Mouse (Mus musculus) limb, embryonic 15.5 days (tissue): ENCODE measurements at regions not wholly inside any gene's neighbourhood (a gene's known extent, or its start where the extent isn't known, plus 50 kb on each side); places are given as distances from the start of the nearest gene placed in this dataset.
"Not testable (repeated sequence)": the region's sequence is repeated elsewhere in the genome, so short reads cannot be mapped to it uniquely, and the experiment has no call there.

Experiments used
- ATAC-seq: fragments of 200-750 bp; cut with Nextera tagmentation; 2 replicates; pipeline ENCODE4 v1.8.0; 2017; ENCODE audit warnings: low read depth, moderate TSS enrichment; ENCODE audit not compliant: insufficient number of reproducible peaks, low FRiP score, low TSS enrichment
- H3K27ac ChIP-seq: fragments of 300-500 bp; sonication (generic); 2 replicates; pipeline ENCODE4 v1.5.1; 2015; ENCODE audit warnings: moderate library complexity, mild to moderate bottlenecking, inconsistent platforms
- H3K27me3 ChIP-seq: fragments of 300-500 bp; sonication (generic); 2 replicates; pipeline ENCODE4 v1.6.1; 2015; ENCODE audit warnings: inconsistent platforms
- H3K36me3 ChIP-seq: fragments of 300-500 bp; sonication (generic); 2 replicates; pipeline ENCODE4 v1.6.1; 2015; ENCODE audit warnings: inconsistent platforms
- H3K4me1 ChIP-seq: fragments of 300-500 bp; sonication (generic); 2 replicates; pipeline ENCODE4 v1.6.1; 2015; ENCODE audit warnings: inconsistent platforms
- H3K4me2 ChIP-seq: fragments of 300-500 bp; sonication (generic); 2 replicates; pipeline ENCODE4 v1.6.1; 2015; ENCODE audit warnings: mild to moderate bottlenecking, inconsistent platforms
- H3K4me3 ChIP-seq: fragments of 300-500 bp; sonication (generic); 2 replicates; pipeline ENCODE4 v1.5.1; 2015; ENCODE audit warnings: mild to moderate bottlenecking, inconsistent platforms
- H3K9ac ChIP-seq: fragments of 300-500 bp; sonication (generic); 2 replicates; pipeline ENCODE4 v1.6.1; 2015; ENCODE audit warnings: inconsistent platforms
- H3K9me3 ChIP-seq: fragments of 300-500 bp; sonication (generic); 2 replicates; pipeline ENCODE4 v1.6.1; 2016; ENCODE audit warnings: inconsistent platforms
- WGBS: fragments of 180-500 bp; shearing (Covaris S2); methylation state at CpG from one replicate; pipeline ENCODE4 v1.1.7; 2015; 5-methylcytosine and 5-hydroxymethylcytosine counted together

GRCm38 (mm10) chr5:148690823-148691197 is 138.2 kb upstream of the Ubl3 start:
- Histone ChIP-seq H3K9me3 (no peaks in the 10 kb centered on the region), H3K27ac (0 out of 2 replicates have a peak overlapping the region, but pooled peaks have one; percentile 17), H3K27me3 (no peaks in the 10 kb centered on the region), H3K9ac (no peak overlapping the region), H3K36me3 (no peaks in the 10 kb centered on the region), H3K4me2 (no peak overlapping the region), H3K4me1 (peaks cover 31% of the 10 kb centered on the region), H3K4me3 (no peak overlapping the region)
- no peak for ATAC-seq
- WGBS: 53% methylated on average over 8 of the region's 8 CpGs

GRCm38 (mm10) chr5:148690158-148690822 is 137.7 kb upstream of the Ubl3 start:
- H3K4me1 ChIP-seq: peaks cover 31% of the 10 kb centered on the region
- 67% methylated on average over 7 of the region's 7 CpGs for WGBS

GRCm38 (mm10) chr5:148689297-148689696 is 136.7 kb upstream of the Ubl3 start:
- Histone ChIP-seq H3K4me2 (no peak overlapping the region), H3K27me3 (no peaks in the 10 kb centered on the region), H3K4me1 (peaks cover 28% of the 10 kb centered on the region), H3K4me3 (no peak overlapping the region), H3K27ac (no peak overlapping the region), H3K36me3 (no peaks in the 10 kb centered on the region), H3K9me3 (no peaks in the 10 kb centered on the region), H3K9ac (no peak overlapping the region)
- no peak for ATAC-seq
- WGBS: 85% methylated on average over 9 of the region's 9 CpGs

More at GRCm38 (mm10) chr5:148690158-148690822, 137.7 kb upstream of the Ubl3 start:
- H3K27ac ChIP-seq: no peak overlapping the region
- H3K4me3 ChIP-seq: no peak overlapping the region
- no peaks in the 10 kb centered on the region for H3K36me3 ChIP-seq
- H3K27me3 ChIP-seq: no peaks in the 10 kb centered on the region
- ATAC-seq: no peak
- H3K9ac ChIP-seq: no peak overlapping the region
- no peak overlapping the region for H3K4me2 ChIP-seq
- H3K9me3 ChIP-seq: no peaks in the 10 kb centered on the region

GRCm38 (mm10) chr5:148688501-148688900 is 135.9 kb upstream of the Ubl3 start:
- Histone ChIP-seq H3K9me3 (no peaks in the 10 kb centered on the region), H3K36me3 (no peaks in the 10 kb centered on the region), H3K27ac (no peak overlapping the region), H3K4me1 (peaks cover 30% of the 10 kb centered on the region), H3K27me3 (no peaks in the 10 kb centered on the region), H3K4me3 (no peak overlapping the region), H3K9ac (no peak overlapping the region), H3K4me2 (no peak overlapping the region)
- 35% methylated on average over 8 of the region's 8 CpGs for whole genome bisulfite sequencing
- ATAC-seq: no peak

GRCm38 (mm10) chr5:148687827-148688226 is 135.2 kb upstream of the Ubl3 start:
- ATAC-seq: no peak
- H3K4me2 ChIP-seq: no peak overlapping the region
- H3K36me3 ChIP-seq: no peaks in the 10 kb centered on the region
- 0 out of 2 replicates have a peak overlapping the region, but pooled peaks have one; percentile 8 for H3K9ac ChIP-seq
- H3K4me1 ChIP-seq: peaks cover 30% of the 10 kb centered on the region
- H3K27ac ChIP-seq: no peak overlapping the region
- H3K27me3 ChIP-seq: no peaks in the 10 kb centered on the region
- H3K4me3 ChIP-seq: no peak overlapping the region
- 35% methylated on average over 3 of the region's 3 CpGs for WGBS
- no peaks in the 10 kb centered on the region for H3K9me3 ChIP-seq

GRCm38 (mm10) chr5:148684216-148684615 is 131.6 kb upstream of the Ubl3 start:
- no peaks in the 10 kb centered on the region for H3K27me3 ChIP-seq
- no peak for ATAC-seq
- WGBS: 40% methylated on average over 11 of the region's 11 CpGs

GRCm38 (mm10) chr5:148682553-148682952 is 130.0 kb upstream of the Ubl3 start:
- no peak overlapping the region for H3K27ac ChIP-seq
- 95% methylated on average over 6 of the region's 6 CpGs for WGBS
- H3K9me3 ChIP-seq: no peaks in the 10 kb centered on the region
- no peak overlapping the region for H3K4me3 ChIP-seq
- H3K9ac ChIP-seq: no peak overlapping the region
- H3K36me3 ChIP-seq: no peaks in the 10 kb centered on the region
- ATAC-seq: no peak
- 0 out of 2 replicates have a peak, but pooled peaks cover 2% of the 10 kb centered on the region for H3K4me1 ChIP-seq
- no peak overlapping the region for H3K4me2 ChIP-seq
- no peaks in the 10 kb centered on the region for H3K27me3 ChIP-seq

More at GRCm38 (mm10) chr5:148684216-148684615, 131.6 kb upstream of the Ubl3 start:
- Histone ChIP-seq H3K4me1 (peaks cover 13% of the 10 kb centered on the region), H3K4me3 (no peak overlapping the region), H3K27ac (no peak overlapping the region), H3K9ac (no peak overlapping the region), H3K36me3 (no peaks in the 10 kb centered on the region), H3K9me3 (no peaks in the 10 kb centered on the region), H3K4me2 (no peak overlapping the region)

GRCm38 (mm10) chr5:148680341-148680740 is 127.8 kb upstream of the Ubl3 start:
- ATAC-seq: no peak
- Histone ChIP-seq H3K9me3 (no peaks in the 10 kb centered on the region), H3K27ac (no peak overlapping the region), H3K4me1 (0 out of 2 replicates have a peak, but pooled peaks cover 2% of the 10 kb centered on the region), H3K9ac (no peak overlapping the region), H3K36me3 (no peaks in the 10 kb centered on the region), H3K27me3 (no peaks in the 10 kb centered on the region), H3K4me2 (no peak overlapping the region), H3K4me3 (no peak overlapping the region)
- WGBS: 90% methylated on average over 5 of the region's 5 CpGs

GRCm38 (mm10) chr5:148679586-148679985 is 127.0 kb upstream of the Ubl3 start:
- no peak for ATAC-seq
- Histone ChIP-seq H3K36me3 (no peaks in the 10 kb centered on the region), H3K27me3 (no peaks in the 10 kb centered on the region), H3K4me2 (no peak overlapping the region), H3K27ac (no peak overlapping the region), H3K9me3 (no peaks in the 10 kb centered on the region), H3K9ac (no peak overlapping the region), H3K4me1 (0 out of 2 replicates have a peak, but pooled peaks cover 2% of the 10 kb centered on the region), H3K4me3 (no peak overlapping the region)
- 95% methylated on average over 4 of the region's 4 CpGs for WGBS

GRCm38 (mm10) chr5:148678285-148678937 is 125.8 kb upstream of the Ubl3 start:
- H3K9me3 ChIP-seq, H3K9ac ChIP-seq, H3K27me3 ChIP-seq, H3K4me1 ChIP-seq, H3K4me2 ChIP-seq, H3K36me3 ChIP-seq, H3K27ac ChIP-seq, ATAC-seq, H3K4me3 ChIP-seq: not testable (repeated sequence)
- 92% methylated on average over 12 of the region's 12 CpGs for WGBS

- 78% methylated on average over 12 of the region's 12 CpGs for WGBS
- Histone ChIP-seq H3K4me1 (no peaks in the 10 kb centered on the region), H3K27me3 (no peaks in the 10 kb centered on the region), H3K36me3 (no peaks in the 10 kb centered on the region), H3K4me3 (no peak overlapping the region), H3K27ac (no peak overlapping the region), H3K4me2 (no peak overlapping the region), H3K9me3 (no peaks in the 10 kb centered on the region), H3K9ac (no peak overlapping the region)
- no peak for ATAC-seq
Measured at GRCm38 (mm10) chr5:148674281-148674680, 121.7 kb upstream of the Ubl3 start.

GRCm38 (mm10) chr5:148662281-148662741 is 109.7 kb upstream of the Ubl3 start:
- H3K4me1 ChIP-seq: peaks cover 10% of the 10 kb centered on the region; the same call in 1 of the 2 replicates
- H3K9me3 ChIP-seq: no peaks in the 10 kb centered on the region
- H3K27me3 ChIP-seq: no peaks in the 10 kb centered on the region
- H3K9ac ChIP-seq: no peak overlapping the region
- no peaks in the 10 kb centered on the region for H3K36me3 ChIP-seq
- H3K27ac ChIP-seq: no peak overlapping the region
- WGBS: 63% methylated on average over 15 of the region's 15 CpGs
- H3K4me2 ChIP-seq: no peak overlapping the region
- ATAC-seq: no peak
- no peak overlapping the region for H3K4me3 ChIP-seq
